Mouse (Mus musculus) heart, postnatal 36 days (tissue): ENCODE data around the gene Ism2. TPM values are rescaled to one million over a fixed set of nuclear protein-coding genes. Genes with fewer than 3 reads are reported as not detected.
"Not testable (repeated sequence)": the region's sequence is repeated elsewhere in the genome, so short reads cannot be mapped to it uniquely, and the experiment has no call there.

Experiments
- DNase-seq, 2 experiments: peaks; one replicate each; pipeline ENCODE4 v3.0.0; 2021 to 2022
- intact Hi-C: fragments of 180-260 bp; cut with DNase I; formaldehyde crosslinking; loops from one replicate; pipeline ENCODE4 v1.15.1; 2025
- total RNA-seq, 2 experiments: library from RNA; stranded (reverse); gene quantifications; 2 replicates each; pipeline ENCODE4 v1.2.3; 2021

The Ism2 gene
- total RNA-seq: not detected

DNA sequence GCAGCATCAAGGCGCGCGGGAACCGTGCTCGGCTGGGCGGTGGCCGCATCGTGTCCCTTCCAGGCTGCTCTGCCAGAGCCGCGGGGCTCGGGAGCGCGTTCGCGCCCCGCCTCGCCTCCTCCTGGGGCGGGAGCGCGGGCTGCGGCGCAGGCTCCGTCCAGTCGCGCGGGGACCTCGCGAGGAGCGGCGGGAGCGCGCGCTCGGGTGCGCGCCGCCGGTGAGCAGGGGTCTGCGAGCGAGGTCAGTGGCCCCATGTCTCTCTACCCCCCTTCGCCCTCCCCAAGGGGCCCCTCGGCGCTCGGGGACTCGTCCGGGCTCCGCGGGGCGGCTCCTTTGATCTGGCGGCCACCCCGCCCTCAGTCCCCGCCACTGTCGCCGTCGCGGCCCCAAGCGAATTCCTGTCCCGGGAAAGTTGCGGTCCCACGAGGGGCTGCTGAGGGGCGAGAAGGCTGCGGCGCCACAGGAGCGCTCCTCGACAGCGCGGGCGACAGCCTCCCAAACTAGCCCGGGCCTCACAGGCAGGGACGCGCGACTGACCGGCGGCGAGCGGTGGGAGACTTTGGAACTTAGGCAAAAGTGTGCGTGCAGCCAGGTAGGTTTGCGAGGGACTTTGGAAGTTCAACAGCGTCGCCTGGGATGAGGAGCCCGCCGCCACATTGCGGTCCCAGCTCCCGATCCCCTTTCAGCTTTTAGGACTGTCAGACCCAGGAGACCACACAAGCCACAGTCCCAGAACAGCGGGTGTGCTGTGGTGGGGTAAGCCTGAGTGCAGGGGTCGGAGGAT lies at the start of gene Ism2:
Gene Ism2, minus strand, starts transcription at position 49 of the 784 bp plus-strand sequence.
- intact Hi-C loops: no loop called here
- peak in 1 of 2 experiments; percentile 56 for DNase-seq

DNA sequence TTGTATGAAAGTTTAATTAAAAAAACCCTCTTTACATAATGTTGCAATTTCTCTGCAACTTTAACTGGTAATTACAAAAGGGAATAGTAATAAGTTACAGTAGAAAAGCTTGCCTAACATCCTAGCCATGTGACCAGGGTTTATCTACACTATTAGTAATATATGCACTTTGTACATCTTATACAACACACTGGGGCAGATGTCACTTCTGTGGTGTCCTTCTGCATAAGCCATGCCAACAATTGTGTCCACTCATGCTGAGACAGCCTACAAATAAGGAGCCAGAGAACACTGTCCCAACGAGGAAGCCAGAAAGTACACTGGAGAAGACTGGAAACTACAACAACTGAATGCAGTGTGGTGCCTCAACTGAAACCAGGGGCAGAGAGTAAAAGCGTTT lies 48.5 kb upstream of the Ism2 start:
- no peak for DNase-seq
- intact Hi-C loops: no loop called here

DNA sequence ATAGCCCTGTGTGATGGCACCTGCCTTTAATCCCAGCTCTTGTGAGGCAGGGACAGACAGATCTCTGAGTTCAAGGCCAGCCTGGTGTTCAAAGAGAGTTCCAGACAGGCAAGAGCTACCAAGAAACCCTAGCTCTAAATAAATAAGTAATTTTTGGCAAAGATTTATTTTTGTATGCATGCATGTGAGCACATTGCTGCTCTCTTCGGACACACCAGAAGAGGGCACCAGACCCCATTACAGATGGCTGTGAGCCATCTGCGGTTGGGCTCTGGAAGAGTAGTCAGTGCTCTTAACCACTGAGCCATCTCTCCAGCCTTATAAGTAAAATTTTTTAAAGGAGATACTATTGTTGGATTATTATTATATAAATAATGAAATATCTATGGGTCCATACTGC lies 48.0 kb upstream of the Ism2 start:
- DNase-seq: peak in 1 of 2 experiments; percentile 11

DNA sequence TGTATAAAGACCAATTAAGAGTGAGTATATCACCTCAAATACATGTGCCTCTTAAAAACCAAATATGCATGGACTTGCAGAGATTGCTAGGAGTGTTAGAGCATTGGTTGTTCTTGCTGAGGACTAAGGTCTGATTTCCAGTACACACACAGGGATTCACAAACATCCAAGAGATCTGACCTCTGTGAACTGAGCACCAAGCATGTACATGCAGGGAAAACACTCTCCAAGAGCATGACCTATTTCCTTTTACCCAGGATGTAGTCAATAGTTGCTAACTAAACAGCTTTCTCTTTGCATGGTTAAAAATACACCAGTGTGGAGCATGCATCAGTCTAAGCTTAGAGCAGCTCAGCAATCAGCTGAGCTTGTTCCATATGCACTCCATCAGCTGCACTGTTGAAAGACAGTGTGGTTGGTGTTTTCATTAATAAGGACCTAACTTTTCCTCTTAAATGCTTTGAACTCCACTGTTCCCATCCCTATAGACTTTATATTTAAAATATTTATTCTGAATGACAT lies 43.6 kb upstream of the Ism2 start:
- intact Hi-C loops: no loop called here
- no peak for DNase-seq

More for the DNA sequence above, 48.0 kb upstream of the Ism2 start:
- intact Hi-C loops: no loop called here

DNA sequence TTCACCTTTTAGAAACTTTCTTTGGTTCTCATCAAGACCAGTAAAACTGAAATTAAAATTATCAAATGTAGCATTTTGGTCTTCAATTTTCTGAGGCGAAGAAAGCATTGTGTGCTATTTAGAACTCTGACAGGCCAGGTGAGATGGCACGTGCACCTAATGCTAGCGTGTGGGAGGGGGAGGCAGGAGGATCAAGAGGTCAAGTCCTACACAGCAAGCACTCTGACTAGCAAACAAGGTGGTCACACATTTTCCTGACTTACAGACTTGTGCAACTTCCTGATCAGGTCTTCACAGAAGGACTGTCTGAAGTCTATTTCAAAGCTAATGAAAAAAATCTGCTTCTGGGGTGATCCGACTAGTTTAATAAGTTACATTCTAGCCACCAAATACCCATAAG lies 38.6 kb upstream of the Ism2 start:
- intact Hi-C loops: loop anchor here (10.0 kb wide), 1 partner anchor 573 kb away; no protein-coding TSS in a partner anchor
- DNase-seq: no peak

DNA sequence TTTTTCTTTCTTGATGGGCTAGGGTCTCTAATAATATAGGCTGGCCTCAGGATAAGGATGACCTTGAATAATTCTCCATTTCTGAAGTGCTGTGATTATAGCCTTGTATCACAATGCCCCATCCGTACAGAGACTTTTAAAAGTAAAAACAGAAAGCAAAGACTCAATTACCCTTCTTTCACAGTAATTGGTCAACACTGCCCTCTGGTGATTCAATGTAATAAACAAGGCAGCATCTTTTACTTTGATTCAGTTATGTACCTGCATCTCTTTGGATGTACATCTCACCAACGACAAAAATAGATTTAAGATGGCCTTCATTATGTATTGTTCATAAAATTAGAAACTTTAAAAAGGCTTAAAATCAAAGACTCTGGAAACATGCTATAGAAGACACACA lies 35.4 kb upstream of the Ism2 start:
- intact Hi-C loops: loop anchor here (5.0 to 10.0 kb wide), 2 partner anchors 203 to 570 kb away; no protein-coding TSS in a partner anchor
- no peak for DNase-seq

DNA sequence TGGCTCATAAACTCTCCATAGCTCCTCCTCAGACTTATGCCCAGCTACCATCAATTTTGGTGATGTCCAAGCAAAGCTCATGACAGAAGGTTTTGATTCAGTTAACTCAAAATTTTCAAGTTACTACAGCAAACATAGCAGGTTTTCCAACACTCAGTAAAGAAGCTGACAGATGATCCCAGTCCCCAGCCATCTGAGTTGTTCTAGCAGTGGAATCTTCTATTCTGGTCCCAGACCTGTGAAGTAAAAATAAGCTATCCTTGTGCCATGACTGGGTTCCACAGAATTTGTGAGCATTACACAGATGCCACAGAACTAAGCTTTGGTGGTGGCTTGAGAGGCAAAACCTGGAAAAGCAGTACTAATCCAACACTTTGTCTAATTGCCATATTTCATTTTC lies 34.3 kb upstream of the Ism2 start:
- no peak for DNase-seq
- intact Hi-C loops: loop anchor here (5.0 to 10.0 kb wide), 2 partner anchors 201 to 569 kb away; no protein-coding TSS in a partner anchor

DNA sequence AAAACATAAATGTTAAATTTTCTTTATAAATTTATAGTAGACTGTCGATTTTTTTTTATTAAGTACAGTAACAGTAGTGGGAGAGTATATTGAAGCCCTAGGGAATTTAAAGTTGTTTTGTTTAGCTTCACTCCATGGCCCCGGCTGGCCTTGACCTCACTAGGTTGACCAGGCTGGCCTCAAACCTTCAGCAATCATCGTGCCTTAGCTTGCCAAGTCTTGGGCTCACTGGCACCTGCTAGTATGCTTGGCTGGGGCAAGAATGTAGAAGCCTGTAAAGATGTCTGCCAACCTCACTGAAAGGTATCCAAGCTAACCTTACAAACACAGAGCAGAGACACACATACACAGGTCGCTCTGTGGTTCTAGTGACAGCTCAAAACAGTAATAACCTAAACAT lies 33.0 kb upstream of the Ism2 start:
- intact Hi-C loops: loop anchor here (5.0 to 10.0 kb wide), 2 partner anchors 200 to 568 kb away; no protein-coding TSS in a partner anchor

DNA sequence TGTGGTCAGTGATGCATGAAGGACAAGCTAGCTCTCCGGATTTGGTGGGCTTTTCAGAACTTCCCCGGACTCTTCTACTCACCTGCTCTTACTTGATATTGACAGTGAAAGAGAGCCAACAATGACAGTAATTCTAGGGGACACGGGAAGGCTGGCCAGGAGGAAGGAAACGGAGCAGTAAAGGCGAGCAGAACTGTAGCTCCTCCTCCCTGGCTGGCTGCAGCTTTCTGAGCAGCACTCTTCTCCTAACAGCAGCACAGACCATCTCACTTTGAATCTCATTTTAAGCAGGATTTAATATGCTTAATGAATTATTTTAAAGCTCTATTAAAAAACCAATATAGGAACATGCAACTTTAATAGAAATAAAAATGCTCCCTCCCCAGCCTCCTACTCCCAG lies 32.4 kb upstream of the Ism2 start:
- DNase-seq: no peak
- intact Hi-C loops: loop anchor here (5.0 to 10.0 kb wide), 2 partner anchors 200 to 567 kb away; no protein-coding TSS in a partner anchor

More for the DNA sequence above, 33.0 kb upstream of the Ism2 start:
- no peak for DNase-seq

DNA sequence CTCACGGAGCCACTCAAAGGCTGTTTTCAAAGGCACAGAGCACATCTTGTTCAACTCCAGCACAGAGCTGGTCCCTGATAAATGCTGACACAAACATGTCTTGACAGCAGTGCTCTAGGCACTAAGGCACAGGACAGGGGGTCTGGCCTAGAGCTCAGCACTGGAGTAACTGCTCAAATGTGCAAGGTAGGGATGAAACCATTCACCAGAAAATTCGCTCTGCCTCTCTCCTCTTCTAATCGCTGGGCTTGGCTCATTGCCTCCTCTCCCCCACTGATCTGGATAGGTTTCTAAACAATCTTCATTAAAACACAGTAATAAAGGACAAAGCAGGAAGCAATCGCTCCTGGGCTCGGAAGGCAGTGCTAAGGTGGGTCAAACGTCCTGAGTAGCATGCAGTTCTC lies 31.6 kb upstream of the Ism2 start:
- intact Hi-C loops: loop anchor here (5.0 to 10.0 kb wide), 2 partner anchors 199 to 566 kb away; no protein-coding TSS in a partner anchor
- DNase-seq: no peak

DNA sequence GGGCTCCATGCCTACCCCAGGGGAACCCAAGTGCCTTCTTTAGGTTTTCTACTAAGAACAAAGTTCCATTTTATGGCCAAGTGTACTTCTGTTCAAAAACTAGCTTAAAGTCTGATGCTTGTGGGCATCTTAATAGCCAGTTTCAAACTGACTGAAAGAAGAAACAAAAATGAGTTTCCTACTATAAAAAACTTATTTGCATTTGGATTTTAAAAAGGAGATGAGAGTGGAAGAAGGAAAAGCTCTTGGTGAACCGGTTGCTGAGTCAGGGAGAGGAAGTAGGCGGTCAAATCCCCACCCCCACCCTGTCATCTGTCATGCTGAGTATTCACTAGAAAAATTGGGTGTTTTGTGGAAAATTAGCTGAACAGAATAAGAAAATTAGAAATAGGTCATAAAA lies 30.7 kb upstream of the Ism2 start:
- no peak for DNase-seq
- intact Hi-C loops: loop anchor here (5.0 to 10.0 kb wide), 2 partner anchors 198 to 565 kb away; no protein-coding TSS in a partner anchor

DNA sequence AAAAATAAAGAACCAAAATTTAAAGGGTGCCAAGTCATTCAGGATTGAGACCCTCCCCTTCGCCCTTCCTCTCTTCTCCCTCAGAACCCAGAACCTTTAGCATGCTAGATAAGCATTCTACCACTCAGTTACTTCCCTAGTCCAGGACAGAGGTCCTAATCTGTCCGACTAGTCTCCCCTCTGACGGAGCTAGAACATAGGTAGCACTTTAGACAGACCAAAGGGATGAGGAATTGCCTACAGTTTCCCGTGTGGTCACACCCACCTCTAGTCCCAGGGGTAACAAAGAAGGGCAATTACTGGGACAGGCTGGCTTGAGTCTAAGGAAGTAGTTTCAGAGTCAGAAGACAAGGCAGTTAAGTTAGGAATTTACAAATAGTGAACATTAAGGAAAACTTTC lies 28.5 kb upstream of the Ism2 start:
- intact Hi-C loops: no loop called here
- no peak for DNase-seq

DNA sequence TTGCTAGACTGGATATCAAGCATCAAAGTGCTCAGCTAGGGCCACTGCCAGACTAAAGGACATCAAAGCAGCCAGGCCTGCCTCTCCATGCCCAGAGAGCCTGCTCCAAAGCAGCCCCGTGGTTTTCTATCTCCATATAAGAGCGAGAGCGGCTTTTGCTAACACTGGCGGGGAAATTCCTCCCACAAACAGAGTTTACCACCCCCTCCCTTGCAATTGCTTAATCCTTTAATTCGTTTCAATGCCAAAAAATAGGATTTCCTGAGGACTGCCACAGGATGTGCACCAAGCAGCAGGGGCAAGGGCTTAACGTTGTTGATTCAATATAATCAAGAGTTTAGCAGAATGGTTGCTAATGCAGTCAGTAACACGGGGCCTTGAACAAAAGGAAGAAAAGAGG lies 28.1 kb upstream of the Ism2 start:
- DNase-seq: no peak
- intact Hi-C loops: no loop called here

DNA sequence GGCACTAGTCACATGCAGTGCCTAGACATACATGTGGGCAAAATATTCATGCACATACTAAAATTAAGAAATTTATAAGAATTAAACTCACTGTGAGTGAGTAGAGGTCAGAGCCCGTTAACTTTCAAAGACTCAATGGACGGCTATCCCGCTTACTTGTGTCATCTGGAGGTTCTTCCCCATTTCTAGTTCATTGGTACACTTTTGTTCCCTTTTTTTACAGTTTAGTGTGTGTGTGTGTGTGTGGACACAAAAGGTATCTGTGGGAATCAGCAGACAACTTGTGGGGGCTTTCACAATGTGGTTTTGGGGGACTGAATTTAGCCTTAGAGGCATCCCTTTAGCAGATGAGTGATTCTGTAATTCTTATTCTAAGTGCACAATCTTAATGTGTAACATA lies 25.9 kb upstream of the Ism2 start:
- intact Hi-C loops: no loop called here
- DNase-seq: no peak

DNA sequence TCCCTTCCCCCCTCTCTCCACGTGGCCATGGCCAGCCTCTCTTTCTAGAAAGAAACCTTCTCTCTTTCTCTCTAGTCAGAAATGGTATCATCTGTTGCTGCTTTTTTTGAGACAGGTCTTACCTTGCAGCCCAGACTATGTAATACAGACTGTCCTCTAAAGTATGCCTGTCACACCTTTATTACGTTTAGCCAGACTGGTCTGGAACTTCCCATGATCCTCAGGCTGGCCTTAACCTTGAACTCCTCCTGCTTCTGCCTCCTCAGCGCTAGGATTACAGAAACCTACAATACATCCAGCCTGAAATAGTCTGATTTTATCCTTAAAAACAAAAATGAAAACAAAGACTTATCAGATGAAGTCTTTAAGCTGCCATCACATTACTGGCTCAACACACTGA lies 19.7 kb upstream of the Ism2 start:
- DNase-seq: no peak
- intact Hi-C loops: no loop called here

DNA sequence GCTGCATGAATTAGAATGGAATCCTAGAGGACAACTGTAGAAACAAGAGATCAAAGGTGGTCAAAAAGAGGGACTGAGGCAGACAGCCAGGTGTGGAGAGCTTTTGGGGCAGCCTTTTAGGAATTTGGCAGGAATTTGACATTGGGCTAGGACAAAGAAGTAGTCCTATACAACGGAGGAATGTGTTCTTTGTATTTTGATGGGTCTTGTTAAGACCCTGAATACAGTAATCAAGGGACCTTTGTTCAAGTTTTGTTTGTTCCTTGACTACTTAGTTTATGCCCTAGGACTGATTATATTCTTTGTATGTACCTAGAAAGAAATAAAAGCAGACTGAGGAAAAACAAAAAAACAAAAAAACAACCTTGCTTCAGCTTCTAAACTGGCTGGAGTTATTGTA lies 18.4 kb upstream of the Ism2 start:
- DNase-seq: no peak
- intact Hi-C loops: no loop called here

DNA sequence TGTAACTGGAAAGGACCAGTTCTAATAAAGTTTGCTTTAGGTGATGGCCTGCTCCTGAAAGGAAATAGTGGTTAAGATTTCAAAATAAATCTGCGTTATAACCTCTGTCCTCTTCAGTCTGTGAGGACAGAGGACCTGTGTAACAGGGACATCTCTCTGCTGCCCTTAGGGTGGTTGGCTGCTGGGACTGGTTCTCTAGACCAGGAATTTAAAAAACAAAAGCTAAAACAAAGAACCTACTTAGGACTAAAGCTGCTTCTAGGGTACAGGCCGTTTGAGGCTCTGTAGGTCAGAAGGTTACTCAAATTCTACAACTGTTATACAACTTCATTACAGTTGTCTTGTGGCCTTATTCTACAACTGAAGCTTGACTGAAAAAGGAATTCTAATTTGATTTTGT lies 13.6 kb upstream of the Ism2 start:
- intact Hi-C loops: no loop called here
- no peak for DNase-seq

DNA sequence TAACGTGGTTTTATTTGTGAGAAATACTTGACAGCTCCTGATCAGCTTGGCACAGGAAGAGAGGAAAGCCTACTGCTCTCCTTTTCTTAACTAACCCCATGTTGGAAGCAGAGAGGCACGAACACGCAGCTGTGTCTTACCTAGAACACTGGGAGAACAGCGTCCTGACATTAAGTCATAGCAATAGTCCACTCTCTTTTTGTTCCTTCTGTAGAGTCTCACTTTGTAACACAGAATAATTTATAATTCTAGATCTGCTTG lies 7.0 kb upstream of the Ism2 start:
- intact Hi-C loops, DNase-seq: not testable (repeated sequence)

DNA sequence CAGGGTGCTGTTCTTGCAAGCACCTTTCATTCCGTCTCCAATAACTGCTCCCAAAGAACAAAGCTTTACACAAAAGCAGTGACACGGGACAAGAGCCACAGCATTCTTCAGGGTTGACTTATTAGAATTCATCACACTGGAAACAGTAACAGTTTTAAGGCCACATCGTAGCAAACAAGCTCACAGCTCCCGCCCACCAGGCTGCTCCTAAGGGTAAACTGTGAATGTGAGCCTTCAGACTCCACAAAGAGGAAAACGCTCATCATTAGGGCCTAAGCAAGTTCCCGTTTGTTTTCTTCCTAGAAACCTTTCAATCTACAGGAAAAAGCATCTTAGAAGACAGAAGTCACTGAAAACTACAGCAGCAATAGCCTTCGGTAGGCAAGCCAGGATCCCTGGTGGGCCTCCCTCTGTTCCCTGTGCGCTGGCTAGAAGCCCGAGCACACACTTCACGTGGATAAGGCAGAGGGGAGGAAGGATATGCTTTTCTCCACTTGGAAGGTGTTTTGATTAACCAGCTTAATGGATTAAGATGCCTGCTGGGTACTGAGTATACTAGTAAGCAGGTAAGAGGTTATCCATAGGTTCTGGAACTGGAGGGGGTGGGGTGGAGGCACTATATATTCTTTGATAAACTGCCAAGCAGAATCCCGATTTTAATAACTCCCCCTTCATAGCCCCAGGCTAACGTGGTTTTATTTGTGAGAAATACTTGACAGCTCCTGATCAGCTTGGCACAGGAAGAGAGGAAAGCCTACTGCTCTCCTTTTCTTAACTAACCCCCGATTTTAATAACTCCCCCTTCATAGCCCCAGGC lies 6.5 kb upstream of the Ism2 start:
- intact Hi-C loops: no loop called here
- no peak for DNase-seq

DNA sequence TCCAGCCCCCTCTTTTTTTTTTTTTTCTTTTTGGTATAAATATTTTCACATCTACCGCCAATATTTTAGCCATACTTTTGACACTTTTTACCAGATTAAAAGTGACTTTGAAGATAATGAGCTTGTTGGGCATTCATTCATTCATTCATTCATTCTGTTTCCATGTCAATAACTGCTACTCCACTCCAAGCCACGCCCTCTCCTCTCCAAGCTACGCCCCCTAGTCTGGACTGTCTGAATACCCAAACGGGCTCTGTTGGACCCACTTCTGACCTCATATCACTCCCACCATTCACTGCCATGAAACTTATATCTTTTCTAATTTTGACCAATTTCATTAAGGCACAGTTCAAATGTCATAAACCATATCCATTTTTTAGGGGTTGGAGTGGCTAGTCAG lies 1.7 kb upstream of the Ism2 start:
- no peak for DNase-seq
- intact Hi-C loops: no loop called here

DNA sequence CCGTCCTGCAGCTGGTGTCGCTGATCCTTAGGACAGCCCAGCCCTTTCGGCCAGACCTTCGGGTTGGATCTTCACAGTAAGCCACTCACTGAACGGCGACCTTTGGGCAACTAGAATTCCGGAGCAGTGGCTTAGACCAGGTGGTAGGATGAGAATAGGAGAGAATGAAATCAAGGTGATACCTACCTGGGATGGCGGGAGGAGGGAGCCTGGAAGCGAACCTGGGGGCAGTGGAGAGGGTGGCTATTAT lies 861 bp upstream of the Ism2 start:
- intact Hi-C loops: no loop called here

More for the DNA sequence above, 861 bp upstream of the Ism2 start:
- DNase-seq: no peak
